Mouse (Mus musculus): Measurements from ENCODE around the gene Lrig1.
A peak's percentile ranks its signal among the peaks of the same experiment; 100 is the strongest.

Lrig1 gene

DNA sequence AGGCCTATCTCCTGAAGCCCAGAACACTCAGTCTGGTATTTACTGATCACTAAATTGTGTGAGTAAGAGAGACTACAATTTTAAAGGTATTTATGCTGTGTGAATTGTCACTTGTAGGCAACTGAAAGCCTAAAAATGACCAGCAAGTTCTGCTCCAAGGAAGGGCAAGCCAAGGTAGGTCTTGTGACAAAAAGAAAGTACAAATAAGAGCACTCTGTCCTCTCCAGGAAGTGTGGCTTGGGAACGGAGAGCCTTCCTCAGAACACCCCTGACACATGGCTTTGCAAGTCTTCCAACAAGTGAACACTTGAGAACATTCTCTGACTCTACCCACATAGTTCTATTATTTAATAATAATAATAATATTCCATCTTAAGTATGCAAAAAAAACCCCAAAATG, 2.5 kb downstream of the Lrig1 start:
- peak; percentile 9 for DNase-seq

DNA sequence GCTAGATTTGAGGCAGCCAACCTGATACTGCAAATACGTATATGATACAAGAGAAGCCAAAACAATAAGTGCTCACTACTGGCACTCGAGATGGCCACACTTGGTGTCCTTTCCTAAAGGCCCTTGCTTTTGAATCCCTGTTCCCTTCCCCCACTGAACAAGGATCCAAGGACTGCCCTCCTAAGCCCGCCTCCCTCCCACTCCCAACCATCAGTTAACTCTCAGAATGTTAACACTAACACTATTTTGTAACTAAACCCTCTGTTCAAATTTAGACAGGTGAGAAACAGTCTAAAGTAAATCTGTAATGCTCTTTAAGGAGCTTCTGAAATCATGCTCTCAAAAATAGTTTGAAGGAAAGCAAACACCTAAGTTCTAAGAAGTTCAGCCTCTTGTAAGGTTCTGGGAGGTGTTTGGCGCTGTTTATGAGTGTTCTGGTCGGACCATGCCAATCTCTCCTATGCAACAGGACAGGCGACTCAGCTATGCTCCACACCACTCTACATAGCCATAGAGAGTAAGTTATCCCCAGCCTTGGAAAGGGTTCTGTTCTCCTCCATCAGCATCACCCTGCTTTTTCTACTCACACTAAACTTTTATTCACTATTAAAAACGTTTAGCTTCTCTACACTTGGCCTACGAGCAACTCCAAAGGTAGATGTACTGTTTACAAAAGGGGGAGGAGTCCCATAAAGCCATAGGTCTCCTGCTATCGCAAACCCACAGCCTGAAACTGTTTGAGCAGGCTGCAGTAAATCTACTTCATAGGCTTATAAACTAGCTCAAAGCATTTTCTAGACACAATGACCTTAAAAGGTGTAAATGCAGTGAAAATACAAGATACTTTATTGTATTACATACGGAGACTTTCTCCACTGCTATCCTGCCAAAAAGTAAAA, 3.5 kb downstream of the Lrig1 start:
- peak; percentile 17 for DNase-seq

DNA sequence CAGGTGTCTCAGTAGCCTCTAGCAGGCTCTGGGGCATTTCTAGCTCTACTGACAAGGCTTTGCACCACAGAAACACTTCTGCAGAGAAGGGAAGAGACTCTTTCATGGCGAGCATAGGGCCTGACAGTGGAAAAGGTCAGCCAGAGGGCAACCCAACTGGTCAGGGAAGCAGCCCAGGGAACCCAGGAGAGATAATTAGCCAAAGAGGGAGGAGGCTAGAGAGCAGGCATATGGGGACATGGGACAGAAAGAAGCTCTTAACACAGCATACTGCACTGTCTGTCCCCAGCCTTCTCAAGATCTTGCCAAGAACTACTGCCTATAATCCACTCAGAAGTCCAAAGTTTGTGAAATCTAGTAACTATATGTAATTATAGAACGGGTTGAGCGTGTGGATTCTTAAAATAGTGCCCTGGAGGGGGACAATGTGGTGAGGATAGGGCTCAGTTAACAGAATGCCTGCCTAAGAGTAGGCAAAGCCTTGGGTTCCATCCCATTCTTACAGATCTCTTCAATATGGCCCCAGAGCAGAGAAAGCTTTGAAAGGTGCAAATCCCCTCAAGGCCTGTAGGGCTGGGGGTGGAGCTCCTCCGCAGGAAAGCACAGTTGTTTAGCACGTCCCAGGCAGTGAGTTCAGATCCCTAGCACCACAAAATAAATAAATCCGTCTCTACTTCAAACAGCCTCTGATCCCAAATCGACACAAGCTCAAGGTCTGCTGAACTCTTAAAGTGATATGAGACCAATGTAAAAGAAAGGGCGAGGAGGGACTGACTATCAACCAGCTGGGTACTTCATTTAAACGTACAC, 4.6 kb downstream of the Lrig1 start:
- DNase-seq: peak; percentile 45

DNA sequence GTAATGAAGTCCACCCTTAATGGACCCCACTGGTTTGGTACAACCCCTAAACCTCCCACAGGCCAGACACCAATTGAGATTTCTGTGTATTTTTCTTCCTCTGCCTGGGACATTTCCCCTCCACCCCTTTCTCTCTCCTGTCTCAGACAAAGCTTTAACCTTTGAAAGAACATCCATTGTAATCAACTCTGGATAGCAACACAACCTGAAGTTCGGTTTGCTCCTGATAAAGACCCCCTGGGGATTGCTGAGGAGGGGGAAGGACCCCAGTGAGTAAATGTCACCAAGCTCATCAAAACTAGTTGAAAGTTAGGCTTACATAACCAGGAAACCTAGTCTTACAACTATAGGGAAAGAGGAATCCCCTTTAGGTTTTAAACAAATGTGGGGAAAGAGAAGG, 5.5 kb downstream of the Lrig1 start:
- peak; percentile 8 for DNase-seq

DNA sequence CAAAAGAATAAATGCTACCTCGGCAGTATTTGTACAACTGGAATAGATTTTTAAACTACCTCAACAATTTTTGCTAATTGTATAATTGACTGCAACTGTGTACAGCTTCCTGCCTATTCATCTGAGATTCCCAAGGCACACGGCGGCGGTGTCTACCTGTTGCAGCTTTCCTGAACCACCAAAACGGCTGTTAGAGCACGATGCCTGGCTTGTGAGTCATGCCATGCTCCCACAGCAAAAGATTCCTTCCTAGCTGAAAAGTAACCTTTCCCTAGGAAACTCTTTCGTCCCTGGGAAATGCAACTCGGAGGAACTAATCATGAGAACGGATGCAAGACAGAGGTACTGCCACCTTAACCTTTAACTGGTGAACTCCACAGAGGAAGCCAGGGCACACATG, 6.9 kb downstream of the Lrig1 start:
- no peak for DNase-seq

DNA sequence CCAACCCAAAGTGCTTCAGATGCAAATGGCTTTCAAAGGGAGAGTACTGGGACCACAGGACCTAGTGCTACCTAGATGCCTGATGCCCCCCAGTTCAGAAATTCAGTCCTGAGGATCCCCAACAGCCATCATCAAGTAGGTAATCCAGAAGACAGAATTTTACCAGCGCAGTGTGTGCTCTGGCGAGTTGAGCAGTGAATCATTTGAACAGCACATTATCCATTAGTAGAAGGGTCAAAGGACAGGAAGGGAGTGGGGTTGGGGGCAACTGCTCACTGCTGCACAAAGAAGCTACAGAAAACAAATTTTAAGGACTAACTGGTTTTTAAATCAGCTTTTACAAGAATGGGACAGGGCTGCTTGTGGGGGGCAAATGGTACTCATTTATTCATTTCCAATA, 8.0 kb downstream of the Lrig1 start:
- no peak for DNase-seq

DNA sequence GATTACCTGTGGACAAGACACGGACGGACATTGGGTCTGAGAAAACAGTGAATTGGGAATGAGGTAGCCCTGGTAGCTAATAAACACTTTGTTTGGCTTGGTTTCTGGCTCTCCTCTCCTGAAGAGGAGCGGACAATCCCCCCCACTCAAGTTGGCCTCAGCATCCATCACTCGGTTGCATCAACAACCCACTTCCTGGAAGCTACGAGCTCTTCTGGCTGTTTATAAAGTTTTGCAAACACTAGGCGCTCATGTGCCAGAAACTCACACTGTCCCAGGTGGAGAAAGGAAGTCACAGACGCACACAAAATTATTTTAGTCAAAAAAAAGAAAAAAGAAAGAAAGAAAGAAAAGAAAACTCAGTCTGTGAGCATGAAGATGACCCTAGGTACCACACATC, 9.7 kb downstream of the Lrig1 start:
- DNase-seq: peak; percentile 11

DNA sequence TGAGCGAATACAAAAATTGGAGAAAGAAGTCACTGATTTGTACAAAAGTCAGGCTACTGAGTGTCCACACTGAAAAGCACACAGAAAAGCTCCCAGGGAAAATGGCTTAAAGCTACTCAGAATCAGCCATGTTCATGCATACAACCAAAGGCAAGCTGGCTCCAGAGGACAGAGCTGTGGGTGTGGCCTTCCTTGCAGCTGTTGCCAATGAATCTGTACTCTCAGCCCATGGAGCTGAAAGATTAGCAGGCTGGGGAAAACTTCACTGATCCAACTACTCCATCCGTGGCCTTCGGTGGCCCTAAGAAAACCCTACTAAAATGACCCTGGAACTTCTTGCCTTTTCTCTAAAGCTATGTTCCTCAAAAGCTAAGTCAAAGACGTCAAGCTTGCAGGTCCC, 11.2 kb downstream of the Lrig1 start:
- DNase-seq: peak; percentile 11

DNA sequence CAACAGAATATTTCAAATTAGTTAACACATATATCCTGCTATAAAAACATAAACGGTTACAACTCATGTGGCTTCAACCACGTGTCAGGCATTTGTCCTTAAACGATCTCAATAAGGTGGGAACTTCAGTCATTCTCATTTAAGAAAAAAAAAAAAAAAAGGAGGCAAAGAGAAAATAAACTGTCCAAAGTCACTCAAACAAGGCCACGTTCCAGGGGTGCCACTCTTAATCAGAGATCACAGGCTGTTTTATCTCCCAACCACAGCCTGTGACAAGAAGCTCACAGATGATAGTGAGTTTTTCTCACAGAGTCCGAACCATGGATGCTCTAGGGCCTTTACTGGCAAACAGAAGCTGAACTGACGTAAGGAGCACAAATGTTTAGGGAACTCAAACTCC, 13.9 kb downstream of the Lrig1 start:
- no peak for DNase-seq

DNA sequence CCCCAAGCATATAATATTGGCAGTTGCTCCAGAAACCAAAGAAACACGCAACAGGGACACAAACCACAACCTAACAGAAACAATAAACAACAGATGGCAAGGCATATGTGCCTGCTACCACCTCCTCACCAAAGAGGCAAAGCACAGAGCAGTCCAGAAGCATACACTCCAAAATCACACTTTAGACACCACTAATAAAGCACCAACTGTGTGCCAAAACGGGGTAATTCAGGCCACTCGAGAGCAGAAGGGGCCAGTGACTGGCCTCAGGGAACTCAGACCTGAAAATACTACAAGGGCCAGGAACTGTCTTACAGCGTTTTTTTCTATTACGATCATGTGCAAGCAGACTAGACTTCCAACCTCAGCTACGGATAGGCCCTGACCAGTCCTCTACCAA, 14.3 kb downstream of the Lrig1 start:
- DNase-seq: peak; percentile 83

DNA sequence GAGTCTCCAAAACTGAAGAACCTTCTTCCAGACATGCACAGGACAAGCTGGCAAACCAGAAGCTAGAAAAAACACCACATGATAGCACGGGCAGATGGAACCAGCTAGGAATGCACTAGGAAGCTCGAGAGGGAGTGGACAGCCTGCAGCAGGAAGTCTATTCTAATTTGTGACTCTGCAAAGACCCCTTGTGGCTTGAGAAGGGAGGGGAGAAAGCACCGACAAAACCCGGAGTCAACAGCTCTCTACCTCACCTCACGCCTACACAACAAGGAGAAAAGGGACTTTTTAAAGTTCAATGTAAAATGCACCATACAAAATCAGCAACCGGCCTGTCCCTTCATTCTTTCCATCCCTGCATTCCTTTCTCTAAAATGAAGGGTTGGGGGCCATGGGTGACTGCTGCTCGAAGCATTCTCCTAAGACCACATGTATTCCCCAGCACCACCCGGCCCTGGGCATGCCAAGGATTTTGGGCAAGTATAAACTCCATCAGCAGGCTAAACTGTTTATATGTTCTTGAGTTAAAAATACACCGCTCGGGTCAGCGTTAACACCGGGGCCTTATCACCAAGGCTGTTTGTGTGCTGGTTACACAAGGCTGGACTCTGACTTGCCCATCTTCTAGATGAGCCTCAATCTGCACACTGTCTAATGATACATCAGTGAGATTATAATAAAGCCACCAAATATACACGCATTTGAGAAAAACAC, 15.0 kb downstream of the Lrig1 start:
- DNase-seq: peak; percentile 67

DNA sequence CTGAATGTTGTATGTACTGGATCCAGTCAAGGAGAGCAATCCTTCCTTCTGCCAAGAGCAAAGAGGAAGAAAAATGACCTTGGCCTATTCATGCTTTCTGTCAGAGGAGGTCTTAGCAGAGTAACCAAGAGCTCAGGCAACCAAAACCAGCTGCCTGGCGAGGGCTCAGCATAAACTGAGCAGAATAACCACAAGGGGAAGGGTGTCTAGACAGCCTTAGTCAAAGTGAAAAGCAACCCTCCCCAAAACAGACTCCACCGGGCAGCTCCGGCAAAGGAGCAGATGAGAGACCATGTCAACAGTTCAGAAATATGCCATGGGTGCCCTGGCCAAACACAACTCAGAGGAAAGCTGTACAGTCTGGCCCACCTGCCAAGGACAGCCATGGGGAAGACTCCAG, 16.3 kb downstream of the Lrig1 start:
- DNase-seq: peak; percentile 41

DNA sequence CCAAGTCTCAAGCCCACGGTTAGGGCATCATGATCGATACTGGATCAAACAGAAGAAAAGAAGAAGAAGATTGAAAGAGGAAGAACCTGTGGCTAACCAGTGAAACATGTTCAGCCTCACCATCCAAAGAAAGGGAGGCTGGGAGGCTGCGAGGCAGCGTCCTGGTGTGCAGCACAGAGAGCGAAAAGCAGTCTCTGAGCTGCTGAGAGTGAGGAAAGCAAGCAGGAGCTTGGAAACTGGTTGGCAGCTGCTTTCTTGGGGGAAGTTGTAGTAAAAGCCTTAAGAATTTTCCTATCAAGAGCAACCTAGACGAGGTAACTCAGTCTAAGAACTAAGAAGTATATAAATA, 17.7 kb downstream of the Lrig1 start:
- DNase-seq: no peak

DNA sequence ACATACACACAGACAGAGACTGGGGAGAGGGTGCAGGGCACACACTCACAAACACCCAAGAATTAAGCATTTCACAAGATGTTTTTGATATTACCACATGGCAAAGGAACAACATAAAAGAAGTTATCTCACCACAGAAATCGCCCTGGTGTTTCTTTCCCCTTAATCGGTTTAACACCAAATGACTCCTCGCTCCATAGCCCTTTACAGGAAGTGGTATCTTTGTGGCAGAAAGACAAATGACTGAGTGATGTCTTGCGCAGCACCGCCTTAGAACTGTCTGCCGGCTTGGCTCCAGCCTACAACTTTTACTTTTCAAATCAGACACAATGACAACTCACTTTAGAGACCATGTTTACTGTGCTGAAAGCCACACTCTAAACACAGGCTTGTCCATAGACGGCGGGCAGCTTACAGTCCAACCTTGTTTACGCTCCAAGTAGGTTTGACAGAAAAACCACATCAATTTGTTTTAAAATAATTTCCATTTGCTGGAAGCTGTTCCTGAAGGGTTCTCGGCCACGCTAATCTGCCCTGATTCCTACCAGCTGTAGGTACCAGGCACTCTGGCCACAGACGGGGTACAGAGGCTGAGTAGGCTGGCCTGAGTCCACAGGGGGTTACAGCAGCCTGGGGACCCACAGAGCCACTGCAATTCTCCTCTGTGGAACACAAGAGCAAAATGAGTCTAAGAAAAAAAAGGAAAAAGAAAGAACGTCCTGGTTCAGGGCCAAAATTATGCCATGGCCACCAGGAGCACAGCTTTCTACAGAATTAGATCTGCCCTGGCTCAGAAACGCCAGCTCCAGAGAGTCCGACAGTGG, 18.3 kb downstream of the Lrig1 start:
- DNase-seq: peak; percentile 54

DNA sequence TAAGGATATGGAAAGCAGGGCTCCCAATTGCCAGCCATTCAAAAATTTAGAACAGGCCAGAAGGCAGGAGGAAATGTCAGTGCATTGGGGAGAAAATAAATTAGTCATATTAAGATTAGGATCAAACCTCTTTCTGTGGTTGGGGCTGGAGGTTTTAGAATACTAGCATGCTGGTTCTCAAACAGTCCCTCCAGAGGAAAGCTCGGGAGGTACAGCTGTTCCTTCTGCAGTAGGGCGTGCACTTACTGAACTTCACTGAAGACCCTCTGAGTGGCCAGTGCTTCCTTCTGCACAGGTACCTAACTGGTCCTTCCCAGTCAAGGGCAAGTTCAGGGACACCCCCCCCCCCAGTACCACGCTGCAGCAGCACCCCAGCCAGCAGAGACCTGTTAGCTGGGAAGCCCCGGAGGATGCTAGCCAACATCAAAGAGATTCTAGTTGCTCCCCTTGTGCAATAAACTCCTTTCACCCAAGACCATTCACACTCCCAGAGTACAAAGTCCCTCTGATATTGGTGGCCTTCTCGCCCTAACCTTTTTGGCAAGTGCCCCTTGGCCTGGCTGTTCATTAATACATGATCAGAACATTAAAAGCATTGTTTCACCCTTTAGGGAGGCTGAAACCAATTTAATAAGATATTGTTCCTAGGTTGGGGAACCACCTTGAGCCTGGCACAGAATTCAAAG, 19.1 kb downstream of the Lrig1 start:
- DNase-seq: no peak

DNA sequence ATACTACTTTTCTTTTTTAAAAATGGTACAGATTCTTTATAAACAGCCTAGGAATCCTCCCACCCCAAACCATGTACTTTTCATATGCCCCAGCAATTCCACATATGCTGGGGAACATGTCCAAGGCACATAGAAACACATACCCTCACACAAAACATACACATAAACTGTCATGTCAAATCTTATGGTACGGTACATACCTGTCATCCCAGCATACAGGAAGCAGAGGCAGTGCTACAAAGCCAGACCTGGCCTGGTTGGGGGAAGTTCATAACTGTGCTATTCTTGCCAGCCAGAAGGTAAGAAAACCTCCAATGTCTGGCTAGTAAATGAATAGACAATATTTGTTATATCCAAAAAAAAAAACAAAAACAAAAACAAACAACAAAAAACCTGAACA, 20.7 kb downstream of the Lrig1 start:
- DNase-seq: no peak

DNA sequence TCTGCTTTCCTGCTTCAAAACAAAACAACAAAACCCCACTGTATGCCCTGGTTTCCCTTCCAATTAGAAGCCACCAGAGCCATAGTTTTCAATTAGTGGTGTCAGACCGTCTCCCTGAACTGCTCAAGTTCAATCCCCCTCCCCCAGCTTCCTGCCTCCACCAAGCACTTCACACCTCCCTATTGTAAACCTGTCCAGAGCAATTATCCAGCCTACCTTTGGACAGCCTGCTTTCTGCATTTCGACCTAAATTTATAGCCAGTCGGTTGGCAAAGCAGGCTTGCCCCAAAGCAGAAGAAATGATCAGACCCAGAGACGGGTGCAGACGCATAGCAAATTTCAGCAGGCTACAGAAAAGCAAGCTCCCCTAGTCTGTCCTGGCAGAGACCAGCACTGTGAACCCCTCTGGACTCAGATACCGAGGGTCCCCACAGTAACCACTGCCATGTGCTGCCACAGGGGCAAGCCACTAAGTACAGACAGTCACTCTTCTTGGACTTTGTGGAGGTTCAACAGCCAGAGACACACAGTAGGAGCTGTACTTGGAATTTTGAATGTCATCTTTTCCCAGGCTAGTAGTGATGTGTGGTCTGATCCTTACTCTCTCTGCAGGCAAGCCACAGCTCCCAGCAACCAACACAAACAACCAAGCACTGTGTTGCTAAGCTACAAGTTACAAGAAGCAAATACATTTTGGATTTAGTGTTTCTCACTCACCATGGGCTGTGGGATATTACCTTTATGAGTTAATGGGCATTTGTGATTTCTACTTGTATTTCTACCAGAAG, 21.4 kb downstream of the Lrig1 start:
- no peak for DNase-seq

DNA sequence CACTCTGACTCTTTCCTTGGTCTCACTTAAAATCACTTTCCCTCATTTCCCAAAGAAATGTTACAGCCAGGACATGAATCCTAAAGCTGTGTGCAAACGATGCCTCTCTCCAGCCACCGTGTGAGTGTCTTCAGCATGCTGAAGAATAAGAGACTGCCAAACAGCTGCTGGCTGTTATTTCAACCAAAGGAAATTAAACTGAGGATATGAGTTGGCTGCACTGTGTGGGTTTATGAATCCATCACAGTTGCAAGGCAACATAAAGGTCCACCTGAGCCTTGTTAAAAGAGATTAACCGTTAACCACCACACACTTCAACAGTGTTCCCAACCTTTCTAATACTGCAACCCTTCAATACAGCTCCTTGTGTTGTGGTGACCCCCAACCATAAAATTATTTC, 22.5 kb downstream of the Lrig1 start:
- DNase-seq: no peak

DNA sequence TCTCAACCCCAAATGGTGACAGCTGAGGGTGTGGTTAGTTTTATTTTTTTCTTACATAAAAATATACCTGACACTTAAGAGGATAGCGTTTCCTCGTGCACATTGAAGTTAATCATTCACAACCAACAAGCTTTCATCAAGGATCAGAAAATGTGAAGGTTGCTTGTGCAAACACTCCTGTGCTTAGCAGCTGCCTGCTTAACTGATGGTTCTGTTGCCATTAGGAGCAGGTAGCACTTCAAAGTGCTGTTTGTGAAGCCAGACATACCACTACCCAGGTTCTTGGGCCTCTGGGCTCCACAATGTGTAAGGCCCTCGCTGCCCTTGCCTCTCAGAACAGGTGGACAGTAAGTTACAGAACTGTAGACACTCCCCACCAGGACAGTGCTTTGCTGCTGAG, 23.1 kb downstream of the Lrig1 start:
- DNase-seq: no peak

DNA sequence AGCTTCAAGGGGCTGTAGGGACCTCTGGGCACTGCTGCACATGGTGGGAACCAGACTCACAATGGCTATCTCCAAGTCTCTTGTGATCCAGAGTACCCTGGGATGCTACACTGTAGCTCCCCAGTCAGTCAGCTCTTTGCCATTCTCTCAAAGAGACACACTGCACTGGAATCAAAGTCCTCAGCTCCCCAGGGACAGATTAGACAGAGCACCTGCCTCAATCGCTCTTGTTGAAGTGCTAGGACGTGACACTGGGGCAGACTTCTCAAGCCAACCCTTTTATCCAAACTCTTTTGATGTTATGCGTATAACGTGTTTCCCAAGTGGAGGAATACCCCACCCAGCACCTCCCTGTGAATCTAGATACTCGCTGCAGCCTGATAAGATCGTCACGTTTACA, 23.7 kb downstream of the Lrig1 start:
- no peak for DNase-seq

DNA sequence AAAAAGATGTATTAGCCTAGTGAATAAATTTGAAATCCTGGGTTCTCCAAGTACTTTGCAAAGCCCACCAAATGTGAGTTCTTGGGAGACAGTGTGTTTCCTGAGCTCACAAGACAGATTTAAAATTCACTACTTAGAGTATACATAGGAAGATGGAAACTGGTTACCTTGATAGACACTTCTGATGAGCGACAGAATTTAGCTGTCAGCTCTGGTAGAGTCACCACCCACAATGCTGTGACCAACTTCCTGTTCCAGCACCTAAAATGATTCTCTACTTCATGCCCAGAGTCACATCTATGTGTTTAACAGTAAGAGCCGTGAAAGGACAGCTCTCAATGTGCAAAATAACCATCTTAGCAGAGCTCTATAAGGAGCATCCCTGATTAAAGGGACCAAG, 27.5 kb downstream of the Lrig1 start:
- no peak for DNase-seq

Data from cerebellum, adult 9-11 months (tissue).